Mouse (Mus musculus): ENCODE results near the gene Sp2.

Sp2 gene

DNA sequence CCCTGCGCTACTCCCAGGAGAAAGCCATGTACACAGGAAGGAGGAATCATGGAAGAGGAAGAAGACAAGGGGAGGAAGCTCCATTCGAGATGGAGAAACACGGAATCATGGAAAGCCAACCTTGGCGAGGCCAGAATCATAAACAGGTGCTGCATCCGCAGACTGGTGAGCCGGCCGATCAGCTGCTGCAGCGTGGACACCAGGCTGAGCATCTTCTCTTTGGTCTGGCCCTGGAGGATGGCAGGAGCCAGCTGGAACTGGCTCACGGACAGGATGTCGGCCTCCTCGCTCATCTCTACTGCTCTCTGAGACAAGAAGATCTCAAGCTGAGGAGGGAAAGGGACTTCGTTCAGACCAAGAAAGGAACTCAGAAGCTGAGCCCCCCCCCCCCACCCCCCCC lies 74.2 kb downstream of the Sp2 start:
- no peak for DNase-seq (ENCODE audit: low spot score)

DNA sequence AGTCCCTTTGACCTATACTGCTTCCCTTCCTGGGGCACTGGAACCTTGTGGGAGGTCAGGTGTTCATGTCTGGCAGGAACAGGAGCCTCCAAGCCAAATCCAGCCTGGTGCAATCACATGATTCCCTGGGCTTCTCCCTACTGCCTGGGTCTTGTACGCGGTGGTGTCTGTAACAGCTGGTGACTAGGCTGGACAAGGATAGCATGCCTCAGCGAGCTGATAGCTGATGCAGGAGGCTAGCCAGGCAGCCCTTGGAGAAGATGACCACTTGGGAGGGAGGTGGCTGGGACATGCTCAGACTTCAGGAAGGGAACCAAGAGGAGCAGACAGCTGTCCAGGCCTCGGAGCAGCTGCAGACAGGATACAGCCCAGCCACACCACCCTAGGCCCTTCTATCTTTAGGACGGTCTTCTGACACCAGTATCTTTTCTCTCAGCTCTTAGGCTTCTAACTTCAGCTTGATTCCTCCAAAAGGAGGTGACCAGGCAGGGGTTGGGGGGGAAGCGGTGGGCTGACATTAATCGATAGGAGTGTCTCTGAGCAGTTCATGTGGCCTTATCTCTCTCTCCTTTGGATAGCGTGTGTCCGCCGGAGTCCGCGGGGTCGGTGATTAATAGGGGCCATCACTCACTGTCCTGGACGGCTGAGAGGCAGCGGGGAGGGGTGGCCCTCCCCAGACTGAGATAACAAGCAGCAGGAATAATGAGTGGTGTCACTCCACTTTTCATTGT lies 76.2 kb downstream of the Sp2 start:
- DNase-seq (ENCODE audit: low spot score) = no peak
